Mouse (Mus musculus) heart, postnatal 4 days (tissue): Measurements from ENCODE around the gene Grwd1. TPM values are rescaled to one million over a fixed set of nuclear protein-coding genes. Genes with fewer than 3 reads are reported as not detected.
A peak's percentile ranks its signal among the peaks of the same experiment; 100 is the strongest.
"Not testable (repeated sequence)": the region's sequence is repeated elsewhere in the genome, so short reads cannot be mapped to it uniquely, and the experiment has no call there.

Experiments used
- DNase-seq: peaks from one replicate; pipeline ENCODE4 v3.0.0; 2021
- total RNA-seq, 2 experiments: library from RNA; stranded (reverse); gene quantifications; 2 replicates each; pipeline ENCODE4 v1.2.3; 2021

The Grwd1 gene
- 10 to 100 TPM; 19.3 to 19.9 TPM for total RNA-seq

DNA sequence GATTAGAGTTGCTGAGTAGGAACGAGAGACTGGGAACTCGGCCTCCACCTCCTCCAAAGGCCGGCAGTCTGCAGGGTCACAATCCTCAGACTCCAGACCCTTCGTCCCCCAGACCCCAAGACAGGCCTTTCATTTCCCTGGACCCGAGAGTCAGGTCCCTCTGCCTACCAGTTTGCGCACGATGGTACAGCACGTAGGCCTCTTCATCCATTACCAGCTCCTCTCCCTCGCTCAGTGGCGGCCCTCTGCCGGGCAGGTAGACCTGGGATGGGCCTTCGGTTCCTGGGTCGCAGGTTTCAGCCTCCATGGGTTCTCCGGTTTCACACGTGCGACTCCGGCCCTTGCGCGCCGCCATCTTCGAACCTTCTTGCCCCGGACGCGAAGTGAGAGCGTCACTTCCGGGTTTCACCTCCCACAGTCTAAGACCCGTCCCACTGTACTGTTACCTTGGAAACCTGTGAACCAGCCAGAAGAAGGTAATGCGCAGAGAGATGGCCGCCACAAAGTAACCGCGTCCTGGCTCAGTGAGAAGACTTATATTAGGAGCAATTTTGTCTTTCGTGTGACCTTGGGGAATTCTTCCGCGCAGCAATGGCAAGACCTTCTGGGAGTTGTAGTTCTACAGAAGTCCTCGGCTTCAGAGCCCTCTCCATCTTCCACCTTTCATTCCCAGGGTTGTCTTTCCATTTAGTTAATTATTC, at the start of gene Grwd1:
Grwd1 (minus strand) TSS at position 518 of the 701 bp plus-strand sequence.
- DNase-seq = peak; percentile 84

- DNase-seq = no peak
These were observed 49.8 kb upstream of the Grwd1 start for GRCm38 (mm10) chr7:45880531-45880930.

DNA sequence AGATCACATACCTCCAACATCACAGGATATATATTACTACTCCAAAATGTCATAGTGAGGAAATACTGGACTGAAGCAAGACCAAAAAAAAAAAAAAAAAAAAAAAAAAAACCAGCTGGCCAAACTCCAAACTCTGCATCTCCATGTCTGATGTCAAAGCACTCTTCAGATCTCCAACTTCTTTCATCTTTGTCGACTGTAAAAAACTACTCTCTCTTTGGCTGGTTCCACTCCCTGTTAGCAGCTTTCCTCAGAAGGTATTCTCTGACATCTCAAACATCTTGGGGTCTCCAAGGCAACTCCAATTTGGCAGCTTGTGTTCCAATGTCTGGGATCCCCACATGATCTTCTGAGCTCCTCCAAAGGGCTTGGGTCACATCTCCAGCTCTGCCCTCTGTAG, 47.5 kb upstream of the Grwd1 start, which contains the start of gene Grin2d:
Grin2d (minus strand) TSS at position 101 of the 400 bp plus-strand sequence.
- DNase-seq = not testable (repeated sequence)

DNA sequence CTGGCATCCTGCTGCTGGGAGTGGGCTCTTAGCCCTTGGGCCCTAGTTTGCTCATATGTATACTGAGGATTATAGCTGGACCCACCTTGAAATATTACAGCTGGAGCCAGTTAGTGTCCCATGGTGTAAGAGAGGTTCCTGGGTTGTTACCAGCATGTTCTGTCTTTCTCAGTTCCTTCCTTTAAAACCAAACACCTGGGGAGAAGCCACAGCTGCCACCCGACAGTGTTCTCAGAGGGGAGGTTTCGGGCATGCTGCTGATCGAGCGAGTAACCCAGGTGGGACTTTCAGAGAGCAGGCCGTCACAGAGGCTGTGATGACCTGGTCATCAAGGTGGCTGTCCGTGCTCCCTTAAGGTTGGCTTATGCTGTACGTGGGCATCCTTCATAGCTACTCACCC, 46.2 kb upstream of the Grwd1 start:
- no peak for DNase-seq

GRCm38 (mm10) chr7:45873061-45873947, 42.6 kb upstream of the Grwd1 start:
- peak; percentile 76 for DNase-seq

DNA sequence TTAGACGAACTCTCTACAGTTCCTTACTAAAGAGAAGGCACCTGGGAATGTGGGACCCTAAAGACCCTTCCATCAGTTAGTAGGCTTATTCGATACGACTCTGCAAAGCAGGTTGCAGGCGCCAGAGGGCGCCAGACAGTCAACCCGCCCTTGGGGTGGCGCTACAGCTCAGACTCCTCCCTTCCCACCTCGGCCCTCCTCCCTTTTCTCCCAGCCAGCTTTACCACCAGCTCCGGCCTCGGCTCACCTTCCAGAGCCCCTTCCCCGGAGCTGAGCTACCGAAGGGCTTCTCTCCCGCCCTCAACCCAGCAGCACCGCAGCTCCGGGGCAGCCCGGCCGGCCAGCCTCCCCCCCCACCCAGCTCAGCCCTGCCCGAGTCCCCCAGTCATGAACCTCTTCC, 41.9 kb upstream of the Grwd1 start, which contains the start of gene Kdelr1:
Kdelr1 (plus strand) TSS at position 149 of the 400 bp plus-strand sequence.
- peak; percentile 94 for DNase-seq

DNA sequence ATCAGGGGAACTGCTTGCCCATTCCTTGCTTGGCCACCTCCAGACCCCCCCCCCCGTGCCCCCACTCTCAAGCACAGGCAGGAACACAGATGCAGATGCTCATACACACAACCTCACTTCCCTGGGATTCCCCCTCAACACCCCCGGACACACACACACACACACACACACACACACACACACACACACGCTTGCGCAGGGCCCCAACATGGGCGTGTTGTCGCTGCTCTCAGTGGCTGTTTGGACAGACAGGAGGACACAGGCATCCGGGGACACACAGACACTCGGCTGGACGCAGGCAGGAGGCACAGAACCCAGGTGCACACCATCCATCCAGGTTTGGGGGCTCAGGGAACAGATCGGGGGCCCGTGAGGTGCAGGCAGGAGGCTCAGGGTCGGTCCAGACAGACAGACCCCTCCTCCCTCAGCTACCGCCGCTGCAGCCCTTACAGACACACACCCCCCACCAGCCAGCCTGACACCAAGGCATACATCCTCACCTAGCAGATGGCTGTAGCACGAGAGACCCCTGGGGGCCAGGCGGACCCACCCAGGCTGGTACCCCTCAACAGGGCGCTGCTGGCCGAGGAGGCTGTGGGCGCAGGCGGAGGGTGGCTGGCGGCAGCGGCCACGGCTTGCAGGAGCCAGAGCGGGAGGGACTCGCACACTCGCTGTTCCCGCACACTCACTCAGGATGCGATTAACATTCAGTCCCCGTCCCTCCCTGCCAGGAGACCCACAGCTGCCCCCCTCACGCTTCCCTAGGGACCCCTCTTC, 39.7 kb upstream of the Grwd1 start:
- DNase-seq = peak; percentile 22

GRCm38 (mm10) chr7:45869787-45870186, 39.0 kb upstream of the Grwd1 start:
- DNase-seq = peak; percentile 27

DNA sequence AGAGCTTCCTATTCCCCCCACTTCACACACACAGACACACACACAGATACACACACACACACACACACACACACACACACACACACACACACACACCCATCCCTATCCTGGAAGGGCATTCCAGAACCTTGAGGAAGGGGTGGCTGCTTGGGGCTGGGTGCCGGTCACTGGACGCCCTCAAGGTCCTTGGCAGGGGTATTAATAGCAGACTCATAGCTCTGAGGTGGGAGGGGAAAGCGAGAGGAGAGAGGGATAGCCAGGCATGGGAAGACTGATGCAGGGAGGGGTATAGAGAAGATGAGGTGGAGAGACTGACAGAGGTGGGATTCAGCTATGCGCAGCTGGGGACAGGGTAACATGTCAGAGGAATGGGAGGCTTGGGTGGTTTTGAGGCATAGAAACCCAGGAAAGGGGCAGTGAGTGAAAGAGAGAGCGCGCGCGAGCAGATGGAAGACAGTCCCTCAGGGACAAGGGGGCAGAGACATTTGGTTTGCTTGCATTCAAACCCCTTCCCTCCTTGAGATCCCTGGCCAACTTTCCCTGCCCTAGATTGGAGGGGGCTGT, 38.4 kb upstream of the Grwd1 start:
- DNase-seq = peak; percentile 35

- no peak for DNase-seq
These were observed 37.1 kb upstream of the Grwd1 start for GRCm38 (mm10) chr7:45867871-45868270.

DNA sequence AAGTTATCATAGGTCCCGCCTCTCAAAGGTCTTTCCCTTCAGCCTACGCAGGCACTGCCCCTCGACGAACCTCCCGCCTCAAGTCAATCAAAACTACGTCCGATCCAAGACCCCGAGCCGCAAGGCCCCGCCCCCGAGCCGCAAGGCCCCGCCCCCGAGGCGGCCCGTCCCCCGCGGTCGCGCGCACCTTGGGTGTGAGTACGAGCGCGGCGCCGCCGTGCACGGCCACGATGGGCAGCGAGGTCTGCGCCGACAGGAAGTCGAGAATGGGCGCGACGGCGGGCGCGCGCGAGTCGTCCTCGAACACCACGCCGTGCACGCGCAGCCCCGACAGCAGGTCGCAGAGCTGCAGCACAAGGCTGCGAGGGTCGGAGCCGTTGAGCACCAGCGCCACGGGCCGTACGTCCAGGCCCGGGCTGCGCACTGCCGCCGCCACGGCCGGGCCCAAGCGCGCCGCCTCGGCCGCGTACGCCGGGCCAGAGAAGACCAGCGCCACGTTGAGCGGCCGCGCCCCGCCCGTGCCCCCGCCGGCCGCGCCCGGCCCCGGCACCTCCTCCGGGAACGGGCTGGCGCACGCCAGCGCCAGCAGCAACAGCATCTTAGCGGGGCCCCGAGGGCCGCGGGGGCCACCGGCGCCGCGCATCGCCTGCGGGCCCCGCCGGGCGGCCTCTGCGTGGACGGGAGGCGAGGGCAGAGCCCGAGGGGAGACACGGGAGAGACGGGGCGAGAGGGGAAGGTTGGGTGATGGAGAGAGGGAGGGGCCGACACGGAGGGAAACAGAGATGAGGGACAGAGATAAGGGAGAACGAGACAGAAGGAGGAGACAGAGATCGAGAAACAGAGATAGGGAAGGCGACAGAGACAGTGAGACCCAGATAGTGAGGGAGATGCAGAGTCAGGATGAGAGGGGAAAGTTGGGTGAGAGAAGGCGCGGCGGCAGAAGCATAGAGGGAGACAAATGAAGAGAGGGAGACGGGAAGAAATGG, 35.5 kb upstream of the Grwd1 start:
- peak; percentile 96 for DNase-seq

GRCm38 (mm10) chr7:45864435-45864834, 33.7 kb upstream of the Grwd1 start:
- no peak for DNase-seq

- DNase-seq = no peak
These were observed 32.1 kb upstream of the Grwd1 start for GRCm38 (mm10) chr7:45862804-45863203.

GRCm38 (mm10) chr7:45859008-45859407, 28.3 kb upstream of the Grwd1 start:
- no peak for DNase-seq

- DNase-seq = no peak
These were observed 26.5 kb upstream of the Grwd1 start for GRCm38 (mm10) chr7:45856950-45857901.

DNA sequence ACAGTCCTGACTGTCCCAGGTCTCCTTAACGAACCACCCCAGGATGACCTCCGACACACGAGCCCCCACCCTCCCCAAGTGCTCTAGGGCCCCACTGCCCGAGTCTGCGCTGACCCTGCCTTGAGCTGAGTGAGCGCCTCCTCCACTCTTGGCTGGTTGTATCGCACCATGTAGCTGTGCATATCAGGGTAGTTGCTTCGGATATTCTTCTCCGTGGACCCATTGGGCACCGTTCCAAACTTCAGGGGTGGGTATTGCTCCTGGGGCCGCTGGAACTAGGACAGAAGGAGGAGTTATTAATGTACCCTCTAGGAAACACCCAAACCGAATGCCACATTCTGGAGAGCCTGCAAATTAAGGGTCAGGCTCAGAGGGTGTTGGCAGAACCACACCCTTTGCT, 22.3 kb upstream of the Grwd1 start:
- DNase-seq = no peak

DNA sequence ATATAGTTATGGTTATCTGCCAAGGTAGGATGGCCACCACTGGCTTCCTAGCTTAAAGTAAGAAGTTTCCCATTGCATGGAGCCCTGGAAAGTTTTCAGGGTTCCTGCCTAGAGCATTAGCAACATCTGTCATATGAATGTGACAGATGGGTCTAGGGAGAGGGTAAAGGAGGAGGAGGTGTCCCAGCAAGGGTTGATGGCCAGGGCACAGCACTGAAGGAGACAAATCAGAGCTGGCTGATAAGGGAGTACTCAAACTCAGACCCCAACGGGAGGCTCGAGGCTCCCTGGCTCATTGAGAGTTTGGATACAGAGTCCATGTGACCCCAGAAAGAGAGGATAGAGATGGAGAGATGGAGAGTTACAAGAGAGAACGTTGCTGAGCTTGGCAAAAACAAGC, 19.9 kb upstream of the Grwd1 start:
- DNase-seq = no peak

DNA sequence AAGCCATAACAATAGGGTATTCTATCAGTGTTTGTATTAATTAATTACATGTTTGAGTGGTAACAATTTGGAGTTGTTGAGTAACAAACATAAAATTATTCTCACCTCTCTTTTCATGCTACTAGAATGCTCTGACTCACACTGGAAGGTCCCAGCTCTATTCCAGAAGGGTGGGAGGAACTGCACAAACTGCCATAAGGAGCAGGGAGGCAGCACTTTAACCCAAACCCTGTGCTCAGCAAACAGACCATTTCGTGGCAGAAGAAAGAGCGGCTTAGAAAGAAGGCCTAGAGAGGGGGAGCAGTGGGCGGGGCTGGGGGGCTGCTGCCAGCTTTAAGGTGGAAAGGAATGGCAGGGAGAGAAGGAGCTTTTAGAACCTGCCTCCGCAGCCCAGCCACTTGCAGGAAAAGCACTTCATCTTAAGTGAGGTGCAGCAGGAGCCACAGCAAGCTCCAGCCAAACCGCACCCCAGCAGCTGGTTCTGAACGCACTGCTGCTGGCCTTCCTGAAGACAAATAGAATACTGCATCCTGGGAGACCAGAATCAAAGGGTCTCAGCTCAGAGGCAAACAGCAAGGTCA, 17.8 kb upstream of the Grwd1 start:
- no peak for DNase-seq

DNA sequence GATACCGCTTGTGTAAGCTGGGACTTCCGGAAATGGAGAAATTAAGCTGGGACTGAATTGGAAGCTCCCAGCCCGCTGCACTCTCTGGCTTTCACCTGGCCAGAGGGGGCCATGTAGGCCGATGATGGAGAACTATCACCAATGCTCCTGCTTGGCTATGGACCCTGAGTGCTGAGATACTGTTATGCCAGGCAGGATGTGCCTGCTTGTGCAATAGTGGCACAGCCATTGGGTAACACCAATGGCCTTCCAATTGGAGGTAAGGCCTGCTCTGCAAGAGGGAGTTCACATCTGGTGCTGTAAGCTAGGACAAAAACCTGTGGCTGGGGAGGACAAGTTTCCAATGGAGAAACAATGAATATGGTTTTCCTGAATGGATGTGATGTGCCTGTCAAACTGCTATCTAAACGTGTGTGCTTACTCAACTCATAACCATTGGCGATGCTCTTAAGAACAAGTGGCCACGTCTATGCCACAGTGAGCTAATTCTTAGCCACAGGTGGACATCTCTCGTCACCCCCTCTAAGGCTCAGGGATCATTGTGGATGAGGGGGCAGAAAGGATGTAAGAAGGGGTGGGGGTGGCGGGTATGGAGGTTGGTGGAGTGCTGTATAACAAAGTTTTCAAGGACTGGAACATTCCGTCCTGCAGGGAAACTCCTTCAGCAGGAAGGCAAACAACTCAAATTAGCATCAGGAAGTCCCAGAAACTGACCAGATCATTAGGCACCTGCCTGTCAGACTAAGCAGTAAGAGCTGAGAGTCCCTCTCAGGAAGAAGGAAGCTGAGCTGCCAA, 12.4 kb upstream of the Grwd1 start:
- DNase-seq = no peak
